Mouse (Mus musculus): ENCODE data around the gene Rhov.

Rhov gene

DNA sequence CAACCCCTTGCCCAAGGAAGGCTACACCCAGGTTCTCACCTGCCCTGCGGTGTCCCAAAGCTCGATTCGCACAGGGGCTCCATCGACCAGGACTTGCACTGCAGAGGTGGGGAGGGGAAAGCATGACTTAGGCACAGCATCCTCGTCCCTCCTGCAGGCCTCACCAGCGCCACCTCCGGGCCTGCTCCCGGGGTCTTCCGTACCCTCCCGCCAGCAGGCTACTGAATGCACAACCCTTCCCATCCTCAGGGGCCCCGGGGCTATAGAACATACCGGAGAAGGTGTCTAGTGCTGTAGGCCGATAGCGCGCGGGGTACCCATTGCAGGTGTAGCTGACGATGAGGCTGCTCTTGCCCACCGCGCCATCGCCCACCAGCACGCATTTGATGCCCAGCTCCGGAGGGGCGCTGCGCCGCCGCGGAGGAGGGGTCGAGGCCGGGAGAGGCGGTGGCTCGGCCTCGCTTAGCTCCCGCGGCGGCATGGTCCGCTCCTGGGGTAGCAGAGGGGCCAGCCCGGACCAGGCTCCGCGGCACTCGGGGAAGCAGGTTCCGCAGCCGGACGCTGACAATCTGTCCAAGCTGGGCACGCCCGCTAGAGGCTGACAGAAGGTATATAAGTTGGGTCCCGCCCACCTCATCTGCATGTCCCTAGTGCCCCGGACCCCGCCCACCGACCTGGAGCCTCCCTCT is at the start of gene Rhov:
Gene Rhov, minus strand, starts transcription at position 630 of the 689 bp plus-strand sequence.
- DNase-seq: peak; percentile 77

DNA sequence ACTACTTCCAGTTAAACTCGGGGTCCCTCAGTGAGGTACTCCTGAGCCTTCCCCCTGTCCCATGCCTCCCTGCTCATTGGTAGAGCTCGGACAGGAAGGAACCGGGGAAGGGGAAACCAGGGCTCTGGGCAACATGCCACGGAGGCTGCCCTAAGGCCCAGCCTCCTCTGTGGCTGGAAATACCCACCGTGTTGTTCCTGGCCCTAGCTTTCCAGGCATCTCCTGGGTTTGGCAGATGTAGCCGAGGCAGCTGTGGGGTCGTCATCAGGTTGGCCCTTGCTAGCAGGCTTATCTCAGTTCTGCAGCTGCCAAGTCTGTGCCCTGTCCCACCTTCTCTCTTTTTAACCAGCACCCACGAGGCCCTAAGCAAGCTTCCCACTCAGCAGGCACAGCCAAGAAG is 49.5 kb upstream of the Rhov start:
- DNase-seq: no peak

GRCm38 (mm10) chr2:119318043-119318710 is 47.1 kb upstream of the Rhov start:
- no peak for DNase-seq

- DNase-seq: no peak
Measured at GRCm38 (mm10) chr2:119314742-119315310, 43.8 kb upstream of the Rhov start.

DNA sequence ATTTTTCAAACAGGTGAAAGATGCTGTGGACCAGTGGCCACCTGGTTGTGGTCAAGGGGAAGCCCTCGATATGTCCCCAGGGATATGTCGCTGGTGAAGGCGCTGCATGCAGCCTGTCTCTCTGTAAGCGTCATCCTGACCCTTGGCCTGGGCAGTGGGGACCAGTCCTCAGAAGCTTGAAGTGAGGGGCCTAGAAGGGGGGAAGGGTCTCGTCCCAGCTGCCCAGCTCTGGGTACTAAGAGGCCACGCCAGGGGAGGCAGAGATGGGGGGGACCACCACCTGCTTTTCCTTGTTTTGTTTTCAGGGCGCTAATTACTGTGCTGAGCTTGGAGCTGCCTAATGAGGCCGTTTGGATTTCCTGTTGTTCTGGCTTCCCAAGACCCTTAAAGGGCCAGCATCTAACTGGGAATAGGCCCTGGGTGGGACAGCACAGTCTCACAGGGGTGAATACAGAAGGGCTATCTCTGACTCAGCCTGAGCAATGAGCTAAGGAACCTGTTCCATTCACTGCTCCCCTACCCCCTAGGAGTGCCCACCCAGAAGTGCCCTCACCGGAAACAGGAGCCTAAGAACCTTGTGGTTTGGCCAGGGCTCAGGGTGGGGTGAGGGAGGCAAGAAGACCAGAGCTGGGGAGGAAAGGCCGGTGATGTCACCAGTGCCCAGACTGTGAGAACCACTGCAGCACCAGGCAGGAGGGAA is 42.9 kb upstream of the Rhov start:
- no peak for DNase-seq

DNA sequence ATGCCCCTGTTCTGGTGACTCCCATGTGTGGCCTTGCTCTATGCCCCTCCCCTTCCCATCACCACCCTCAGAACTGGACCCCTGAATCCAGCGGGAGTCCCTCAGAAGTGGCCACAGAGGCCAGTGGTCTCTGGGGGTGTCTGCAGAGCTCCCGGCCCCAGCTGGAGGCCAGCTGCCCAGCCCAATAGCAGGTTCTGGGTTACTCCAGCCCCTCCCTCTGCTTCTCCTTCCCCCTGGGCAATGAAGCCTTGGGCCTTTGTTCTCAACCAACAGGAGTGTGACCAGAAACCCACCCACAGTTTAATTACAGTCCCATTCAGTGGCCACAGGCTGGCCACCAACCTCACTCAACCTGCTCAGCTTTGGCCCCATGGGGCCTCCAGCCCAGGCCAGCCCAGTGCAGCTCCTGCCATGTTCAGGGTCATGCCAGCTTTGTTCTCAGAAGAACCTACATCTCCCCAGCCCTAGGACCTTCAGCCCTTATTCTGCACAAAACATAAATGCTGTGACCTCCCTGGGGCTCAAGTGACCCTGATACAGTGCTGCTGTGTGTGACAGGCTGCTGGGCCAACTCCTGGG is 41.4 kb upstream of the Rhov start:
- no peak for DNase-seq

GRCm38 (mm10) chr2:119311544-119311943 is 40.5 kb upstream of the Rhov start:
- no peak for DNase-seq

DNA sequence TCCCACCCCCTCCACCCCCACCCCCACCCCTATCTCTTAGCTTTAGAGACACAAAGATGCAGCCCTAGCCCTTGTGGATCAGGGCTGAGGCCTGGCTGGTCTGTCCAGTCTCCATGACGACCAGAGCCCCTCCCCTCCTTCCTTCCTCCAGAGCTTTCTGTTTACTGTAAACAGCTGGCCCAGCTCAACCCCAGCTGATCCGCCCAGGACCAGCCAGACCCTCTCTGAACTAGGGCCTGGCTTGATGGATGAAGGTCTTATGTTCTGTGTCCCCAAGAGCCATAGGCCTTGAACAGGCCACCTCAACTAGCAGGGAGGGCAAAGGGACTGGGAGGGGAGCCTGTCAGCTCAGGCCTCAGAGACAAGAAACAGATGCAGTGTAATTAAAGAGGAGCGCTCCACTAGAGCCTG is 33.7 kb upstream of the Rhov start:
- DNase-seq: no peak

GRCm38 (mm10) chr2:119304391-119304790 is 33.3 kb upstream of the Rhov start:
- DNase-seq: no peak

DNA sequence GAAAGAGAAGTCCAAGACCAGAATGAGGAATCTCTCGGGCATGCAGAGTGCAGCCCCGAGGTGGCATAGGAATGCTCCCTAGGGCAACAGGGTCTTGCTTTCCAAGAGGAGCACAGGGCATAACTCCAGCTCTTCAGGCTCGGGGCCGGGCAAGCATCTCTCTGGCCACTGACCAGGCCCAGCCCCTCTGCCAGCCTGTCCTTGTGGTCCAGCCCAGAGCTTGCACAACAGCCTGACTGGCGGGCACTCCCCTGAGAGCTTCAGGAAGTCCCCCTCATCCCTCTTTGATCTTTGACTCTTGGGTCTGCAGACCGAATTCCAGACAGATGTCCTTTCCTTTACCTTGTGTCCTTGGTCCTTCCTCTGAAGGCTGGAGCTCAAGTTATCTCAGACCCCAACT is 31.8 kb upstream of the Rhov start:
- DNase-seq: no peak

DNA sequence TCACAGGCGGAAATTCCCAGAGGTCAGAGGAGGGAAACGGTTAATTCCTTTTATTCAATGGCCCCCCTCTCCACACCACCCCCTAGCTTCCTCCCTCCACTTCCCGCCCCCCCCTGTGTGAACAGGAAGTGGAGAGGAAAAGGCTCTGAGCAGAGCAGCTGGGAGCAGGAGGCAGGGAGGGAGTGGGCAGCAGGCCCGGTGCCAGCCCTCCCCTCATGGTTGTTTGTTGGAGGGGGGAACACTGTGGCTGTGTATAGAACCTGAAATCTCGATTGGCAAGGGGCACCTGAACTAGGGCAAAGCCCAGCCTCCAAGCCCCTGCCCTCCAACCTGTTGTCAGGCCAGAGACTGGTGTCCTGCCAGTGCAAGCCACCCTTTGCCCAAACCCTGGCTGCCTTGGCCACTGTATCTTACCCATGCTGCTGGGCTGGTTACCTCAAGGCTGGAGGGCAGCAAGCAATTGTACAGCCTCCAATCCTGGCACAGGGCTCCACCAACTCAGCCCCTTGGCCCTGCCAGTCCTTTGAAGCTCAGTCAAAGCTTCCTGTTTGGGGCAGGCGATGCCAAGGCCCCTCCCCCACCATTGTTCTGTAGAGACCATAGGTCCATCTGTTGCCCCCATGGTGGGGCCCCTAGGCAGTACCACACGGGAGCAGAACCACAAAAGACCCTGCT is 29.9 kb upstream of the Rhov start:
- DNase-seq: no peak

GRCm38 (mm10) chr2:119299981-119300818 is 29.1 kb upstream of the Rhov start:
- DNase-seq: peak; percentile 56

- no peak for DNase-seq
Measured at GRCm38 (mm10) chr2:119298839-119299238, 27.8 kb upstream of the Rhov start.

GRCm38 (mm10) chr2:119298330-119298729 is 27.3 kb upstream of the Rhov start:
- DNase-seq: peak; percentile 75

DNA sequence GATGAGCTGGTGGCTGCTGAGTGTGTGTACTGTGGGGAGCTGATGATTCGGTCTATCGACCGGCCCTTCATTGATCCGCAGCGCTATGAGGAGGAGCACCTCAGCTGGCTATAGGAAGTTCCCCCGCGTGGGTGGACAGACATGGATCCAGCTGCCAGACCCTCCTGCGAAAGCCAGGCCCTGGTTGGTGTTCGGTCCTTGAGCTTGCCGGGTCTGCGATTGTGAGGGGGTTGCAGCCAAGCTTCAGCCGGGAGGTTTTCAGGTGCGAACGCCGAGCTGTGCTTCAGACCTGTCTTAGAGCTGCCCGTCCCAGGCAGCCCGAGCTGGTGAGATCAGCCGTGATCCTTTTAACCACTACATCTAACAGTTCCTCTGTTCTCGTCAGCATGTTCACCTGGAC is 26.4 kb upstream of the Rhov start:
- no peak for DNase-seq

GRCm38 (mm10) chr2:119296756-119297155 is 25.7 kb upstream of the Rhov start:
- no peak for DNase-seq

DNA sequence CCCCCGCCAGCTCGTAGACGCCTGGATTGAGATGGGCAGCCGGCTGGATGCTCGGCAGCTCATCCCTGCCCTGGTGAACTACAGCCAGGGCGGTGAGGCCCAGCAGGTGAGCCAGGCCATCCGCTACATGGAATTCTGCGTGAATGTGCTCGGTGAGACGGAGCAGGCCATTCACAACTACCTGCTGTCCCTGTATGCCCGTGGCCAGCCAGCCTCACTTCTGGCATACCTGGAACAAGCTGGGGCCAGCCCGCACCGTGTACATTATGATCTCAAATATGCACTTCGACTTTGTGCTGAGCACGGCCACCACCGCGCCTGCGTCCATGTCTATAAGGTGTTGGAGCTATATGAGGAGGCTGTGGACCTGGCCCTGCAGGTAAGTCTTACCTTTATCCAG is 23.3 kb upstream of the Rhov start:
- peak; percentile 49 for DNase-seq

- peak; percentile 60 for DNase-seq
Measured at GRCm38 (mm10) chr2:119293776-119294390, 22.8 kb upstream of the Rhov start.

GRCm38 (mm10) chr2:119293311-119293710 is 22.2 kb upstream of the Rhov start:
- no peak for DNase-seq

DNA sequence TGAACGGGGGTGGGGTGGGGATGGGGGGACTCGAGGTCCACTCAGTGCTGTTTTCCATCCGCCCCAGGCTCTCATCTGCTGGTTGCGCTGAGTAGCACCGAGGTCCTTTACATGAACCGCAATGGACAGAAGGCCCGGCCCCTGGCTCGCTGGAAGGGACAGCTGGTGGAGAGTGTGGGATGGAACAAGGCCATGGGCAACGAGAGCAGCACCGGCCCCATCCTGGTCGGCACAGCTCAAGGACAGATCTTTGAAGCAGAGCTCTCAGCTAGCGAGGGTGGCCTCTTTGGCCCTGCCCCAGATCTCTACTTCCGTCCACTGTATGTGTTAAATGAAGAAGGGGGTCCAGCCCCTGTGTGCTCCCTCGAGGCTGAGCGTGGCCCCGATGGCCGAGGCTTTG is 21.8 kb upstream of the Rhov start:
- DNase-seq: peak; percentile 80

DNA sequence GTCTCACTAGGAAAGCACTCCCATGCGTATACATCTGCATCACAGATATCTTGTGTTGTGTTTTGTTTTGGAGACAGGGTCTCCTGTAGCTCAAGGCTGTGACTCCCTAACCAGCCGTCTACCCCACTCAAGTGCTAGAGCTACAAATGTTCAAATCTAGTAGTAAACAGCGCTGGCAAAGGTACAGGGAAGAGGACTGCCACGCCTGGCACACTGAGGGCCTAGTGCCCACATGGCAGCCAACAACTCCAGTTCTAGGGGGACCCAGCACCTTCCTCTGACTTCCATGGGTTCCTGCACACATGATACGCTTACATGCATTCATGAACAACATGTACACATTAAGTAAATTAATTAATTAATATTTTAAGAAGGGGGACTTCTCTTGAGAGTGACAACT is 21.2 kb upstream of the Rhov start:
- DNase-seq: peak; percentile 16

Measured in cerebellum, adult 8-10 months (tissue).